Mouse (Mus musculus) limb, embryonic 11.5 days (tissue): ENCODE measurements around the gene Vsig10l. TPM values are rescaled to one million over a fixed set of nuclear protein-coding genes. Genes with fewer than 3 reads are reported as not detected.
A peak's percentile ranks its signal among the peaks of the same experiment; 100 is the strongest.

Source experiments
- ATAC-seq: fragments of 200-750 bp; cut with Nextera tagmentation; 2 replicates; pipeline ENCODE4 v1.8.0; 2017; ENCODE audit warnings: low read depth; ENCODE audit not compliant: insufficient number of reproducible peaks, low FRiP score, low TSS enrichment
- DNase-seq: peaks from one replicate; pipeline ENCODE4 v3.0.0-alpha.2; 2015; ENCODE audit warnings: low spot score
- H3K27ac ChIP-seq: fragments of 300-500 bp; sonication (generic); replicated peaks from 2 replicates; pipeline ENCODE4 v1.5.1; 2014; ENCODE audit warnings: low read depth, mild to moderate bottlenecking, low read length
- H3K27me3 ChIP-seq: fragments of 300-500 bp; sonication (generic); 2 replicates; pipeline ENCODE4 v1.6.1; 2014; ENCODE audit warnings: mild to moderate bottlenecking, low read length, mixed read lengths; ENCODE audit not compliant: control insufficient read depth, insufficient read depth
- H3K36me3 ChIP-seq: fragments of 300-500 bp; sonication (generic); 2 replicates; pipeline ENCODE4 v1.6.1; 2014; ENCODE audit warnings: mild to moderate bottlenecking, low read length, moderate library complexity, mixed read lengths; ENCODE audit not compliant: control insufficient read depth, insufficient read depth
- H3K4me1 ChIP-seq: fragments of 300-500 bp; sonication (generic); 2 replicates; pipeline ENCODE4 v1.6.1; 2014; ENCODE audit warnings: low read length, mixed read lengths; ENCODE audit not compliant: control insufficient read depth, insufficient read depth
- H3K4me2 ChIP-seq: fragments of 300-500 bp; sonication (generic); 2 replicates; pipeline ENCODE4 v1.6.1; 2014; ENCODE audit warnings: low read depth, mild to moderate bottlenecking, moderate library complexity; ENCODE audit not compliant: severe bottlenecking
- H3K4me3 ChIP-seq: fragments of 300-500 bp; sonication (generic); 2 replicates; pipeline ENCODE4 v1.5.1; 2014; ENCODE audit warnings: low read depth, low read length
- H3K9ac ChIP-seq: fragments of 300-500 bp; sonication (generic); 2 replicates; pipeline ENCODE4 v1.6.1; 2014; ENCODE audit warnings: mild to moderate bottlenecking, low read length
- H3K9me3 ChIP-seq: fragments of 300-500 bp; sonication (generic); 2 replicates; pipeline ENCODE4 v1.6.1; 2016; ENCODE audit warnings: low read length; ENCODE audit not compliant: control insufficient read depth
- WGBS: fragments of 180-500 bp; shearing (Covaris S2); extraction: QIAGEN DNeasy Blood & Tissue Kit; methylation state at CpG from one replicate; pipeline ENCODE4 v1.1.7; 2014; 5-methylcytosine and 5-hydroxymethylcytosine counted together
- polyA plus RNA-seq: library from polyadenylated mRNA; unstranded; fragments of >200 nt; fragmentation: Nextera tagmentation; extraction: Ambion mirVana; gene quantifications from 2 replicates; pipeline ENCODE4 v1.2.1, GENCODE M21; 2014

Gene Vsig10l
- polyA plus RNA-seq, 1 experiment from 2014 or later = 2.0 TPM

GRCm38 (mm10) chr7:43436341-43437255 lies 26.4 kb upstream of the Vsig10l start, which contains the start of gene Nkg7:
Gene Nkg7 (plus strand): TSS chr7:43437073.
- H3K9me3 ChIP-seq = no peaks in the 10 kb centered on the region
- DNase-seq (no peak), ATAC-seq (no peak)
- no peaks in the 10 kb centered on the region for H3K4me1 ChIP-seq
- no peak within 1 kb of the TSS for H3K4me2 ChIP-seq
- H3K27me3 ChIP-seq = no peaks in the 10 kb centered on the region
- no peak within 1 kb of the TSS for H3K27ac ChIP-seq
- H3K9ac ChIP-seq = no peak within 1 kb of the TSS
- 63% methylated on average over 10 of the region's 10 CpGs for WGBS
- no peak within 1 kb of the TSS for H3K4me3 ChIP-seq
- H3K36me3 ChIP-seq = no peaks in the 10 kb centered on the region

GRCm38 (mm10) chr7:43438611-43439010 lies 24.3 kb upstream of the Vsig10l start:
- Histone ChIP-seq H3K9me3 (no peaks in the 10 kb centered on the region), H3K4me2 (no peak overlapping the region), H3K36me3 (no peaks in the 10 kb centered on the region), H3K27ac (no peak overlapping the region), H3K27me3 (no peaks in the 10 kb centered on the region), H3K9ac (no peak overlapping the region), H3K4me1 (peaks cover 4% of the 10 kb centered on the region; the same call in 1 of the 2 replicates), H3K4me3 (no peak overlapping the region)
- 82% methylated on average over 4 of the region's 4 CpGs for WGBS
- no peak for ATAC-seq
- no peak for DNase-seq

GRCm38 (mm10) chr7:43440482-43440881 lies 22.5 kb upstream of the Vsig10l start, which contains the start of gene Cldnd2:
Gene Cldnd2 (plus strand): TSS chr7:43440782.
- Histone ChIP-seq H3K4me1 (peaks cover 7% of the 10 kb centered on the region; the same call in 1 of the 2 replicates), H3K4me2 (no peak within 1 kb of the TSS), H3K27ac (no peak within 1 kb of the TSS), H3K27me3 (no peaks in the 10 kb centered on the region), H3K4me3 (no peak within 1 kb of the TSS), H3K36me3 (no peaks in the 10 kb centered on the region), H3K9me3 (no peaks in the 10 kb centered on the region), H3K9ac (no peak within 1 kb of the TSS)
- no peak for DNase-seq
- WGBS = 78% methylated on average over 6 of the region's 6 CpGs
- no peak for ATAC-seq

- Histone ChIP-seq H3K27ac (no peak overlapping the region), H3K9me3 (no peaks in the 10 kb centered on the region), H3K4me2 (no peak overlapping the region), H3K27me3 (no peaks in the 10 kb centered on the region), H3K36me3 (no peaks in the 10 kb centered on the region), H3K4me1 (peaks cover 7% of the 10 kb centered on the region; the same call in 1 of the 2 replicates), H3K9ac (no peak overlapping the region), H3K4me3 (no peak overlapping the region)
- 83% methylated on average over 3 of the region's 3 CpGs for WGBS
- DNase-seq (no peak), ATAC-seq (no peak)
Observed at GRCm38 (mm10) chr7:43441071-43441470, 21.9 kb upstream of the Vsig10l start.

GRCm38 (mm10) chr7:43442684-43443083 lies 20.3 kb upstream of the Vsig10l start:
- Histone ChIP-seq H3K9me3 (no peaks in the 10 kb centered on the region), H3K27me3 (no peaks in the 10 kb centered on the region), H3K27ac (peak overlapping the region; percentile 86; the same call in 1 of the 2 replicates), H3K4me3 (peak overlapping the region; percentile 51), H3K9ac (peak overlapping the region; percentile 65), H3K4me2 (peak overlapping the region; percentile 71), H3K36me3 (no peaks in the 10 kb centered on the region), H3K4me1 (peaks cover 7% of the 10 kb centered on the region; the same call in 1 of the 2 replicates)
- 11% methylated on average over 9 of the region's 9 CpGs for WGBS
- DNase-seq (no peak), ATAC-seq (no peak)

- Histone ChIP-seq H3K9ac (peak overlapping the region; percentile 65), H3K4me3 (peak overlapping the region; percentile 51), H3K27me3 (no peaks in the 10 kb centered on the region), H3K4me1 (peaks cover 7% of the 10 kb centered on the region; the same call in 1 of the 2 replicates), H3K27ac (peak overlapping the region; percentile 86), H3K36me3 (no peaks in the 10 kb centered on the region), H3K9me3 (no peaks in the 10 kb centered on the region), H3K4me2 (peak overlapping the region; percentile 71)
- DNase-seq = peak; percentile 73
- peak; percentile 82 for ATAC-seq
- 1% methylated on average over 36 of the region's 36 CpGs for WGBS
Observed at GRCm38 (mm10) chr7:43443126-43443916, 19.6 kb upstream of the Vsig10l start.

- Histone ChIP-seq H3K9me3 (no peaks in the 10 kb centered on the region), H3K4me2 (peak within 1 kb of the TSS; percentile 71), H3K9ac (peak within 1 kb of the TSS; percentile 65), H3K27me3 (no peaks in the 10 kb centered on the region), H3K4me1 (peaks cover 7% of the 10 kb centered on the region; the same call in 1 of the 2 replicates), H3K27ac (peak within 1 kb of the TSS; percentile 86), H3K4me3 (peak within 1 kb of the TSS; percentile 51), H3K36me3 (no peaks in the 10 kb centered on the region)
- ATAC-seq = peak; percentile 96
- DNase-seq = peak; percentile 92
- WGBS = under 1% methylated on average over 27 of the region's 27 CpGs
Observed at GRCm38 (mm10) chr7:43443917-43444293, 19.0 kb upstream of the Vsig10l start, which contains the start of the genes Etfb and Gm45233. Gene Etfb (plus strand): TSS chr7:43444083. Gene Gm45233 (plus strand): TSS chr7:43444128.

- no peaks in the 10 kb centered on the region for H3K36me3 ChIP-seq
- H3K27ac ChIP-seq = no peak overlapping the region
- H3K4me3 ChIP-seq = no peak overlapping the region
- no peak overlapping the region for H3K9ac ChIP-seq
- no peak overlapping the region for H3K4me2 ChIP-seq
- WGBS = 86% methylated on average over 4 of the region's 4 CpGs
- no peak for DNase-seq
- H3K4me1 ChIP-seq = peaks cover 4% of the 10 kb centered on the region; the same call in 1 of the 2 replicates
- no peaks in the 10 kb centered on the region for H3K27me3 ChIP-seq
- no peak for ATAC-seq
- no peaks in the 10 kb centered on the region for H3K9me3 ChIP-seq
Observed at GRCm38 (mm10) chr7:43447801-43448200, 15.2 kb upstream of the Vsig10l start.
